Mouse (Mus musculus) forebrain, postnatal 0 days (tissue): ENCODE data around the gene Cd109. TPM values are rescaled to one million over a fixed set of nuclear protein-coding genes. Genes with fewer than 3 reads are reported as not detected.
A peak's percentile ranks its signal among the peaks of the same experiment; 100 is the strongest.

Source experiments
- ATAC-seq: fragments of 200-750 bp; cut with Nextera tagmentation; 2 replicates; pipeline ENCODE4 v1.8.0; 2017; ENCODE audit warnings: mild to moderate bottlenecking, moderate library complexity
- DNase-seq: peaks from one replicate; pipeline ENCODE4 v3.0.0-alpha.2; 2015
- H3K27ac ChIP-seq: fragments of 300-500 bp; sonication (generic); 2 replicates; pipeline ENCODE4 v1.5.1; 2014; ENCODE audit warnings: low read depth, mild to moderate bottlenecking, antibody characterized with exemption, low read length, moderate library complexity, mixed read lengths
- H3K27me3 ChIP-seq: fragments of 300-500 bp; sonication (generic); 2 replicates; pipeline ENCODE4 v1.6.1; 2014; ENCODE audit warnings: mild to moderate bottlenecking, low read length, mixed read lengths; ENCODE audit not compliant: insufficient read depth
- H3K36me3 ChIP-seq: fragments of 300-500 bp; sonication (generic); 2 replicates; pipeline ENCODE4 v1.6.1; 2014; ENCODE audit warnings: mild to moderate bottlenecking, moderate library complexity; ENCODE audit not compliant: insufficient read depth
- H3K4me1 ChIP-seq: fragments of 300-500 bp; sonication (generic); 2 replicates; pipeline ENCODE4 v1.6.1; 2014; ENCODE audit warnings: antibody characterized with exemption; ENCODE audit not compliant: insufficient read depth
- H3K4me2 ChIP-seq: fragments of 300-500 bp; sonication (generic); 2 replicates; pipeline ENCODE4 v1.6.1; 2014; ENCODE audit warnings: low read depth, mild to moderate bottlenecking, moderate library complexity
- H3K4me3 ChIP-seq: fragments of 300-500 bp; sonication (generic); 2 replicates; pipeline ENCODE4 v1.5.1; 2014; ENCODE audit warnings: low read depth, low read length, mixed read lengths
- H3K9ac ChIP-seq: fragments of 300-500 bp; sonication (generic); 2 replicates; pipeline ENCODE4 v1.6.1; 2014; ENCODE audit warnings: mild to moderate bottlenecking
- H3K9me3 ChIP-seq: fragments of 300-500 bp; sonication (generic); 2 replicates; pipeline ENCODE4 v1.6.1; 2016; ENCODE audit warnings: low read length
- CTCF ChIP-seq: sonication (generic); IDR thresholded peaks from 2 replicates; pipeline ENCODE4 v1.5.1; 2016; ENCODE audit warnings: antibody characterized with exemption, control low read depth, low read depth
- WGBS: fragments of 180-500 bp; shearing (Covaris S2); extraction: QIAGEN DNeasy Blood & Tissue Kit; methylation state at CpG from one replicate; pipeline ENCODE4 v1.1.7; 2014; 5-methylcytosine and 5-hydroxymethylcytosine counted together
- polyA plus RNA-seq: library from polyadenylated mRNA; unstranded; fragments of >200 nt; fragmentation: Nextera tagmentation; extraction: Ambion mirVana; gene quantifications from 2 replicates; pipeline ENCODE4 v1.2.1, GENCODE M21; 2015
- total RNA-seq: library from RNA; depleted of rRNA; stranded (reverse); fragments of >200 nt; gene quantifications from 2 replicates; pipeline ENCODE4 v1.2.3, GENCODE M21; 2014

The Cd109 gene
- total and polyA plus RNA-seq, 2 experiments from 2014 or later, result 1.2 to 3.9 TPM

- DNase-seq (peak; percentile 77), ATAC-seq (peak; percentile 34; the same call in 1 of the 2 replicates)
- H3K36me3 ChIP-seq, result no peaks in the 10 kb centered on the region
- H3K9ac ChIP-seq, result no peak overlapping the region
- peak; percentile 72 for TF ChIP-seq CTCF
- H3K4me3 ChIP-seq, result no peak overlapping the region
- H3K4me1 ChIP-seq, result no peaks in the 10 kb centered on the region
- no peak overlapping the region for H3K27ac ChIP-seq
- no peaks in the 10 kb centered on the region for H3K27me3 ChIP-seq
- WGBS, result 47% methylated on average over 6 of the region's 6 CpGs
- no peak overlapping the region for H3K4me2 ChIP-seq
- H3K9me3 ChIP-seq, result no peaks in the 10 kb centered on the region
Measured at GRCm38 (mm10) chr9:78646008-78646777, 30.8 kb downstream of the Cd109 start.

GRCm38 (mm10) chr9:78648641-78649040 lies 33.3 kb downstream of the Cd109 start:
- ATAC-seq (no peak), DNase-seq (no peak)
- Histone ChIP-seq H3K4me2 (no peak overlapping the region), H3K4me1 (no peaks in the 10 kb centered on the region), H3K27ac (no peak overlapping the region), H3K27me3 (no peaks in the 10 kb centered on the region), H3K36me3 (no peaks in the 10 kb centered on the region), H3K9ac (no peak overlapping the region), H3K9me3 (no peaks in the 10 kb centered on the region), H3K4me3 (no peak overlapping the region)
- WGBS, result 65% methylated on average over 8 of the region's 8 CpGs
- no peak for TF ChIP-seq CTCF

- ATAC-seq, result no peak
- H3K4me3 ChIP-seq, result no peak overlapping the region
- no peaks in the 10 kb centered on the region for H3K27me3 ChIP-seq
- no peaks in the 10 kb centered on the region for H3K9me3 ChIP-seq
- H3K4me1 ChIP-seq, result no peaks in the 10 kb centered on the region
- H3K36me3 ChIP-seq, result no peaks in the 10 kb centered on the region
- H3K27ac ChIP-seq, result no peak overlapping the region
- no peak overlapping the region for H3K9ac ChIP-seq
- TF ChIP-seq CTCF, result no peak
- no peak overlapping the region for H3K4me2 ChIP-seq
- DNase-seq, result no peak
Measured at GRCm38 (mm10) chr9:78649398-78649797, 34.1 kb downstream of the Cd109 start.

GRCm38 (mm10) chr9:78657564-78657963 lies 42.2 kb downstream of the Cd109 start:
- no peak overlapping the region for H3K4me2 ChIP-seq
- H3K27me3 ChIP-seq, result no peaks in the 10 kb centered on the region
- 85% methylated on average over 5 of the region's 5 CpGs for WGBS
- H3K36me3 ChIP-seq, result no peaks in the 10 kb centered on the region
- H3K4me1 ChIP-seq, result no peaks in the 10 kb centered on the region
- no peak overlapping the region for H3K9ac ChIP-seq
- no peak overlapping the region for H3K4me3 ChIP-seq
- no peak for TF ChIP-seq CTCF
- DNase-seq (no peak), ATAC-seq (no peak)
- H3K9me3 ChIP-seq, result no peaks in the 10 kb centered on the region
- H3K27ac ChIP-seq, result no peak overlapping the region

- Histone ChIP-seq H3K9me3 (no peaks in the 10 kb centered on the region), H3K4me1 (no peaks in the 10 kb centered on the region), H3K4me3 (no peak overlapping the region), H3K27me3 (no peaks in the 10 kb centered on the region), H3K36me3 (no peaks in the 10 kb centered on the region), H3K4me2 (no peak overlapping the region), H3K27ac (no peak overlapping the region), H3K9ac (no peak overlapping the region)
- ATAC-seq, result no peak
- DNase-seq, result no peak
- WGBS, result 86% methylated on average over 13 of the region's 13 CpGs
- TF ChIP-seq CTCF, result no peak
Measured at GRCm38 (mm10) chr9:78671446-78671985, 56.2 kb downstream of the Cd109 start.

GRCm38 (mm10) chr9:78700691-78701090 lies 85.3 kb downstream of the Cd109 start:
- H3K27ac ChIP-seq, result no peak overlapping the region
- ATAC-seq (no peak), DNase-seq (peak; percentile 69)

GRCm38 (mm10) chr9:78702509-78703239 lies 87.3 kb downstream of the Cd109 start:
- WGBS, result 88% methylated on average over 12 of the region's 12 CpGs
- Histone ChIP-seq H3K36me3 (no peaks in the 10 kb centered on the region), H3K4me3 (no peak overlapping the region), H3K9me3 (no peaks in the 10 kb centered on the region), H3K27me3 (no peaks in the 10 kb centered on the region), H3K4me2 (no peak overlapping the region), H3K4me1 (no peaks in the 10 kb centered on the region), H3K9ac (no peak overlapping the region), H3K27ac (no peak overlapping the region)
- DNase-seq (no peak), ATAC-seq (no peak; the same call in 1 of the 2 replicates)
- TF ChIP-seq CTCF, result no peak

More at GRCm38 (mm10) chr9:78700691-78701090, 85.3 kb downstream of the Cd109 start:
- Histone ChIP-seq H3K4me3 (no peak overlapping the region), H3K36me3 (no peaks in the 10 kb centered on the region), H3K4me1 (no peaks in the 10 kb centered on the region), H3K9me3 (no peaks in the 10 kb centered on the region), H3K4me2 (no peak overlapping the region), H3K9ac (no peak overlapping the region), H3K27me3 (no peaks in the 10 kb centered on the region)
- WGBS, result 3% methylated on average over 1 of the region's 1 CpGs
- TF ChIP-seq CTCF, result peak; percentile 75
